Mouse (Mus musculus) intestine, embryonic 15.5 days (tissue): ENCODE measurements at regions not wholly inside any gene's neighbourhood (a gene's known extent, or its start where the extent isn't known, plus 50 kb on each side); places are given as distances from the start of the nearest gene placed in this dataset.

Source experiments
- ATAC-seq: fragments of 200-750 bp; cut with Nextera tagmentation; 2 replicates; pipeline ENCODE4 v1.8.0; 2017; ENCODE audit warnings: moderate TSS enrichment, moderate library complexity
- H3K27ac ChIP-seq: fragments of 300-500 bp; sonication (generic); 2 replicates; pipeline ENCODE4 v1.5.1; 2015; ENCODE audit warnings: mild to moderate bottlenecking, inconsistent platforms
- H3K27me3 ChIP-seq: fragments of 300-500 bp; sonication (generic); replicated peaks from 2 replicates; pipeline ENCODE4 v1.6.1; 2015; ENCODE audit warnings: inconsistent platforms
- H3K36me3 ChIP-seq: fragments of 300-500 bp; sonication (generic); 2 replicates; pipeline ENCODE4 v1.6.1; 2015; ENCODE audit warnings: inconsistent platforms
- H3K4me1 ChIP-seq: fragments of 300-500 bp; sonication (generic); replicated peaks from 2 replicates; pipeline ENCODE4 v1.6.1; 2015; ENCODE audit warnings: inconsistent platforms
- H3K4me2 ChIP-seq: fragments of 300-500 bp; sonication (generic); replicated peaks from 2 replicates; pipeline ENCODE4 v1.6.1; 2015; ENCODE audit warnings: mild to moderate bottlenecking, inconsistent platforms
- H3K4me3 ChIP-seq: fragments of 300-500 bp; sonication (generic); replicated peaks from 2 replicates; pipeline ENCODE4 v1.5.1; 2015; ENCODE audit warnings: inconsistent platforms
- H3K9ac ChIP-seq: fragments of 300-500 bp; sonication (generic); 2 replicates; pipeline ENCODE4 v1.6.1; 2015; ENCODE audit warnings: inconsistent platforms
- H3K9me3 ChIP-seq: fragments of 300-500 bp; sonication (generic); 2 replicates; pipeline ENCODE4 v1.6.1; 2016; ENCODE audit warnings: inconsistent platforms
- WGBS: fragments of 180-500 bp; shearing (Covaris S2); methylation state at CpG from one replicate; pipeline ENCODE4 v1.1.7; 2015; 5-methylcytosine and 5-hydroxymethylcytosine counted together

DNA sequence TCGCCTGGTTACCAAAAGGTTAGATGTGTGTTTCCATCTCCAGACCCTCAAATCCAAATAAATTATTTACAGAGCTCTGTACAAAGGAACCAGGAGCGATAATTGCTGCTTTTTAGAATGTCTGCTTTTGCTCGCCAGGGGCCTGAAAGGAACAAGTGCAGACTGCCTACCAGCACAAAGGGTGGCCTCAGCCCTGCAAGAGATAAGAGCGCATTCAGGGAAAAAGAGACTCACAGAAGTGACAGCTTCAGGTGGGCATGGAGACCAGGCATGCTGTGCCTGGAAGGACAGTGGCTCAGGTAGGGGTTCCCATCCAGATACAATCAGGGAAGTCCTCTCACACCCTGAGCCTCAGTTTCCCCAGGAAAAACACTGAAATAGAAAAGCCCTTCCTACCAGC lies 114.0 kb upstream of the D7Ertd443e start:
- Histone ChIP-seq H3K9ac (no peak overlapping the region), H3K4me2 (no peak overlapping the region), H3K27ac (no peak overlapping the region), H3K36me3 (no peaks in the 10 kb centered on the region), H3K4me1 (peaks cover 8% of the 10 kb centered on the region; the same call in 1 of the 2 replicates), H3K4me3 (no peak overlapping the region), H3K27me3 (no peaks in the 10 kb centered on the region), H3K9me3 (no peaks in the 10 kb centered on the region)
- 46% methylated on average over 4 of the region's 4 CpGs for WGBS
- ATAC-seq = no peak

DNA sequence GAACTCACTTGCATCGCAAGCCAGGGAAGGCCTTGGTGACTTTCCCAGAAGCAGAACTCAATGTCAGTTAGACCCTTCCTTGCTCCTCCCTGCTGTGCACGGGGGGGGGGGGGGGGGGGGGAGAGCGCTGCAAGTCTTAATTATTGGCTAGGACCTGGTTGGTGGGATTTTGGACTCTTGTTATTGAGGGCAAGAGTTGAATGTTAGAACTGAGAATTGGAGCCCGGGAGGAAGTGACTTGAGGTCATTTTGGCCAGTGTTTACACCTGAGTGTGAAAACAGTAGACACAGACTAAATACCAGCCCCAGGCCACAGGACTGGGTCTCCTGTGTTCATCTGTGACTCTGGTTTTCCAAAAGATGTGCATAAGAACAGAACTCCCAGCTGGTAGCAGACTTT lies 114.7 kb upstream of the D7Ertd443e start:
- no peak overlapping the region for H3K27ac ChIP-seq
- 31% methylated on average over 4 of the region's 4 CpGs for WGBS
- no peak overlapping the region for H3K4me2 ChIP-seq
- no peak overlapping the region for H3K4me3 ChIP-seq
- H3K4me1 ChIP-seq = peaks cover 8% of the 10 kb centered on the region; the same call in 1 of the 2 replicates
- no peaks in the 10 kb centered on the region for H3K36me3 ChIP-seq
- no peaks in the 10 kb centered on the region for H3K9me3 ChIP-seq
- H3K27me3 ChIP-seq = no peaks in the 10 kb centered on the region
- no peak for ATAC-seq
- no peak overlapping the region for H3K9ac ChIP-seq

- Histone ChIP-seq H3K27ac (no peak overlapping the region), H3K4me2 (no peak overlapping the region), H3K4me1 (peaks cover 8% of the 10 kb centered on the region; the same call in 1 of the 2 replicates), H3K4me3 (no peak overlapping the region), H3K27me3 (no peaks in the 10 kb centered on the region), H3K36me3 (no peaks in the 10 kb centered on the region), H3K9me3 (no peaks in the 10 kb centered on the region), H3K9ac (no peak overlapping the region)
- WGBS = 26% methylated on average over 1 of the region's 1 CpGs
- ATAC-seq = no peak
Measured at GRCm38 (mm10) chr7:134501079-134501478, 115.6 kb upstream of the D7Ertd443e start.

- H3K27me3 ChIP-seq = no peaks in the 10 kb centered on the region
- no peak overlapping the region for H3K9ac ChIP-seq
- WGBS = 51% methylated on average over 6 of the region's 6 CpGs
- H3K27ac ChIP-seq = no peak overlapping the region
- no peaks in the 10 kb centered on the region for H3K9me3 ChIP-seq
- H3K36me3 ChIP-seq = no peaks in the 10 kb centered on the region
- H3K4me3 ChIP-seq = no peak overlapping the region
- H3K4me2 ChIP-seq = no peak overlapping the region
- no peaks in the 10 kb centered on the region for H3K4me1 ChIP-seq
- no peak for ATAC-seq
Measured at GRCm38 (mm10) chr7:134510333-134510928, 125.0 kb upstream of the D7Ertd443e start.

DNA sequence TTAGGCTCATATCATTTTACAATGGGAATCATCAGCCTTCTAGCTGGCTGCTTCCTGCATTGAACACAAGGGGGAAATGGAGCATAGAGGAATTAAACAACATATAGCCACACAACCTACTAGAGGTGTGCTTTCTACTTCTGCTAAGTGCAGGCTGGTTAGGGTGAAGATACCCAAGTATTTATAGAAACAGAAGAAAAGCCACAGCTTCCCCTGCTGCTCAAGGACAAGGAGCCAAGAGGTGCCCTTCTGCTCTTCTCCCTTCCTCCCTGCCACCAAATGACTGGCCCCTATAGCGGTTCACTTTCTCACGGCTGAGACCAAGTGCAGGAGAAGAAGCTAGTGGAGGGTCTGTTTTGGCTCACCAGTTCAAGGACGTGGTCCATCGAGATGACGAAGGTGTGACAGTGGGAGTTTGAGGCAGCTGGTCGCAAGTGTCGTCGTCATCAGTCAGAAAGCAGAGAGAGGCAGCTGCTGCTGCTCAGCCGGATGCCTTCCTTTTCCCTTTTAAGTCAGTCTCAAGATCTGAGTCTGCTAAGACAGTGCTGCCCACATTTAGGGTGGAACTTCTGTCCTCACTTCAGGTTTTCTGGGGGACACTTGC lies 134.0 kb upstream of the D7Ertd443e start:
- no peak overlapping the region for H3K4me2 ChIP-seq
- H3K4me1 ChIP-seq = no peaks in the 10 kb centered on the region
- no peak overlapping the region for H3K27ac ChIP-seq
- no peaks in the 10 kb centered on the region for H3K27me3 ChIP-seq
- no peak for ATAC-seq
- H3K9ac ChIP-seq = no peak overlapping the region
- no peaks in the 10 kb centered on the region for H3K9me3 ChIP-seq
- H3K4me3 ChIP-seq = no peak overlapping the region
- no peaks in the 10 kb centered on the region for H3K36me3 ChIP-seq
- 72% methylated on average over 9 of the region's 9 CpGs for WGBS

DNA sequence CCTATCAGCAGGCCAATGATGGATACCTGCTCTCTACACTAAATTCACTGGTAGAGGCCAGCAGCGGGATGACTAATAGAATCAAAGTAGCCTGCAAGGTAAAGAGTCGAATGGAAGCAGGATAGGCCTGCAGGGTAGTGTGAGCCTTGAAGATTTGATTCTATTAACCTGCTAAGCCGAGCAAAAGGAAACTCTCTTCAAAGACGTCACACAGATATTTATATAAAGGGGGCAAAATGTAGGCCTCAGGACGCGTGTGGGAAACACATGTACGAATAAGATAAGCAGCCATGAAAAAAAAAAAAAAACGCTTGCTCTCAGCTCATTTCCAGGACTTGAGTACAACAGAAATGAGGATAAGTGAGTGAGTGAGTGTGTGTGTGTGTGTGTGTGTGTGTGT lies 138.4 kb upstream of the D7Ertd443e start:
- no peak overlapping the region for H3K4me2 ChIP-seq
- 68% methylated on average over 8 of the region's 8 CpGs for WGBS
- ATAC-seq = no peak
- no peaks in the 10 kb centered on the region for H3K27me3 ChIP-seq
- H3K9me3 ChIP-seq = no peaks in the 10 kb centered on the region
- H3K9ac ChIP-seq = no peak overlapping the region
- H3K36me3 ChIP-seq = no peaks in the 10 kb centered on the region
- H3K4me1 ChIP-seq = no peaks in the 10 kb centered on the region
- H3K27ac ChIP-seq = no peak overlapping the region
- no peak overlapping the region for H3K4me3 ChIP-seq

GRCm38 (mm10) chr7:134525041-134525440 lies 139.6 kb upstream of the D7Ertd443e start:
- WGBS = 70% methylated on average over 1 of the region's 1 CpGs
- H3K4me1 ChIP-seq = no peaks in the 10 kb centered on the region

DNA sequence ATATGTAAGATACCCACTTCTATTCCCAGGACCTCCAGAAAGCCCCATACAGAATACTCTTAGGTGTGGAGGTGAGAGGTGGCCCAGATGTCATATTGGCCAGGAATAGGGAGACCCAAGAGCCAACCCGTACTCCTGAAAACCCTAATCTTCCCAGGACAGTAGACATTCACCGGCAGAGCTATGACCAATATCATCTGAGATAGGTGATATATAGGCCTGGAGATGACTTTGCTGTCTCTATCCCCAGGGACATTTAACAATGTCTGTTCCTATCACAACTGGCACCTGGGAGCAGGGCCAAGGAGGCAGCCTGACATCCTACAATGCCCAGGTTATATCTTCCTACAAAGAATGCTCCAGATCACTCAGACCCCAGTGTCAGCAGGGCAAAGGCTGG lies 140.0 kb upstream of the D7Ertd443e start:
- H3K27ac ChIP-seq = no peak overlapping the region
- H3K4me3 ChIP-seq = no peak overlapping the region
- no peak overlapping the region for H3K4me2 ChIP-seq
- H3K27me3 ChIP-seq = no peaks in the 10 kb centered on the region
- no peaks in the 10 kb centered on the region for H3K4me1 ChIP-seq
- WGBS = 95% methylated on average over 2 of the region's 2 CpGs
- no peaks in the 10 kb centered on the region for H3K36me3 ChIP-seq
- ATAC-seq = no peak
- no peak overlapping the region for H3K9ac ChIP-seq
- no peaks in the 10 kb centered on the region for H3K9me3 ChIP-seq

More at GRCm38 (mm10) chr7:134525041-134525440, 139.6 kb upstream of the D7Ertd443e start:
- H3K4me3 ChIP-seq = no peak overlapping the region
- H3K36me3 ChIP-seq = no peaks in the 10 kb centered on the region
- H3K4me2 ChIP-seq = no peak overlapping the region
- ATAC-seq = no peak
- H3K27ac ChIP-seq = no peak overlapping the region
- H3K27me3 ChIP-seq = no peaks in the 10 kb centered on the region
- H3K9ac ChIP-seq = no peak overlapping the region
- no peaks in the 10 kb centered on the region for H3K9me3 ChIP-seq

DNA sequence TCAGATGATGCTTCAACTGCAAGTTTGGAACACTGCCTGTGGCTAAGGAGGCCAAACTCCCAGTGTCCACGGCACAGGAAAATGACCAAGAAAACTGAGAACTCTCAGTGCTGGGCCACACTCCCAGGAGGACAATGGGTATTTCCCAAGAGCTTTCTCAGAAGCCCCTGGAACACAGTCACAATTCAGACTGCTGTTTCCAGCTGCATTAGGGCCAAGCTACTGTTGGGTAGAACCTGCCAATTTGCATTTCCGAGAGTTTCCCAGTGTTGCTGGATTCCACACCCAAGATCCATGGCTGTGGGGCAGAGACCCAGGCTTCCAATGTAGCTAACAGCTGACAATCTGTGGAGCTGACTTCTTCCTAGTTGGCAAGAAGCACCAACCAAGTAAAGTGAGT lies 141.9 kb upstream of the D7Ertd443e start:
- no peaks in the 10 kb centered on the region for H3K9me3 ChIP-seq
- no peak for ATAC-seq
- H3K27me3 ChIP-seq = no peaks in the 10 kb centered on the region
- WGBS = 76% methylated on average over 2 of the region's 2 CpGs
- H3K4me3 ChIP-seq = no peak overlapping the region
- H3K4me2 ChIP-seq = no peak overlapping the region
- H3K27ac ChIP-seq = no peak overlapping the region
- H3K4me1 ChIP-seq = no peaks in the 10 kb centered on the region
- H3K36me3 ChIP-seq = no peaks in the 10 kb centered on the region
- H3K9ac ChIP-seq = no peak overlapping the region

DNA sequence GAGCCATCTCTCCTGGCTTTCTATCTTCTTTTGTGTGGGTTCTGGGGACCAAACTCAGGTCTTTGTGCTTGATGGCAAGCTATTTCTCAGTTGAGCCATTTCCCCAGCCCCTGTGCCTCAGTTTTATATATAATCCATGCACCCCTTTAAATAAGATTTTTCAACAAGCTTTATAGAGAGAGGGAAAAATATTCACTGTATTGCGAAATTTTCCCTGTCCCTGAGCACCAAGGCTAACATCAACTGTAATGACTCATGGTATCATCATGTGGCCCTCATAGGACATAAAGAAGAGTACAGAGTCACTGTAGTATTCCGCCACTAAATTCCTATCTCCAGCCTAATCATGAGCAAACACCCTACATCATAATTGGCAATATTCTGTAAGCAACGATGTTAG lies 142.4 kb upstream of the Dock1 start:
- no peak overlapping the region for H3K4me2 ChIP-seq
- no peak overlapping the region for H3K27ac ChIP-seq
- no peak overlapping the region for H3K4me3 ChIP-seq
- no peaks in the 10 kb centered on the region for H3K4me1 ChIP-seq
- H3K9me3 ChIP-seq = no peaks in the 10 kb centered on the region
- no peak overlapping the region for H3K9ac ChIP-seq
- no peak for ATAC-seq
- no peaks in the 10 kb centered on the region for H3K36me3 ChIP-seq
- no peaks in the 10 kb centered on the region for H3K27me3 ChIP-seq
- WGBS = 81% methylated on average over 3 of the region's 3 CpGs

DNA sequence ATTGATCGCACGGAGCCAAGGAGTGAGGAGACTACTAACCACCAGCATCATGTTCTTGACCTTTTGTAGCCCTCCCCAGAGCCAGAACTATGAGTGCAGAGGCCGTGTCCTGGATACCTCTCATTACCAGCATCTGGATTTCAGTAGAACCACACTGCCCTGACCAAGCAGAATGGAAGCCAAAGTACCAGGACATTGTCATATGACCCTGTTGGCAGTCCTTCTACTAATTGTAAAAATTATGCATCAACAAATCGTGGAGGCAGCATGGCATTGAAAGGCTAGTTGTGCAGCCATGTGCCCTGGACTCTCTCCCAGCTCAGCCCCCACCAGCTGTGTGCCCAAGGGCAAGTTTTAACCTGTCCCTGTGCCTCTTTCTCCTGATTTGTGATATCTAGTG lies 135.6 kb upstream of the Dock1 start:
- no peak overlapping the region for H3K27ac ChIP-seq
- WGBS = 81% methylated on average over 4 of the region's 4 CpGs
- no peaks in the 10 kb centered on the region for H3K4me1 ChIP-seq
- no peaks in the 10 kb centered on the region for H3K9me3 ChIP-seq
- H3K4me2 ChIP-seq = no peak overlapping the region
- H3K36me3 ChIP-seq = no peaks in the 10 kb centered on the region
- no peaks in the 10 kb centered on the region for H3K27me3 ChIP-seq
- no peak for ATAC-seq
- no peak overlapping the region for H3K9ac ChIP-seq
- no peak overlapping the region for H3K4me3 ChIP-seq

GRCm38 (mm10) chr7:134541699-134542098 lies 128.8 kb upstream of the Dock1 start:
- no peak overlapping the region for H3K4me3 ChIP-seq
- no peak overlapping the region for H3K9ac ChIP-seq
- H3K9me3 ChIP-seq = no peaks in the 10 kb centered on the region
- no peaks in the 10 kb centered on the region for H3K4me1 ChIP-seq
- 58% methylated on average over 2 of the region's 2 CpGs for WGBS
- H3K27ac ChIP-seq = no peak overlapping the region
- H3K36me3 ChIP-seq = no peaks in the 10 kb centered on the region
- H3K27me3 ChIP-seq = no peaks in the 10 kb centered on the region
- ATAC-seq = no peak
- no peak overlapping the region for H3K4me2 ChIP-seq

DNA sequence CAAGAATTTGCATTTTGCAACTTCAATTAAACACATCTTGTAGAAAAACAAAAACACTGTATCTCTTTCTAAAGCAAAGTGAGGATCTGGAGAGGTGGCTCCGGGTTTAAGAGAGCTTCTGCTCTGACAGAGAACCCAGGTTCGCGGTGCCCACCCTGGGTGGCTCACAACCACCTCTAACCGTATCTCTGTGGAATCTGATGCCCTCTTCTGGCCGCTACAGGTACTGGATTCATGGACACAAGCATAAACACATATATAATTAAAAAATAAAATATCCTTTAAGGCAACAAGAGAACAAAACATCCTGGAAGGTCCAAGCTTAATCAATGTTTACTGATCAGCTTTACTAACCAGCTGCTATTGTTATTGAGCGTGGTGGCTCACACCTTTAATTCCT lies 124.3 kb upstream of the Dock1 start:
- H3K9me3 ChIP-seq = no peaks in the 10 kb centered on the region
- ATAC-seq = no peak
- H3K9ac ChIP-seq = no peak overlapping the region
- no peaks in the 10 kb centered on the region for H3K27me3 ChIP-seq
- H3K27ac ChIP-seq = no peak overlapping the region
- H3K4me1 ChIP-seq = 0 out of 2 replicates have a peak, but pooled peaks cover 3% of the 10 kb centered on the region
- WGBS = 82% methylated on average over 6 of the region's 6 CpGs
- no peak overlapping the region for H3K4me2 ChIP-seq
- no peak overlapping the region for H3K4me3 ChIP-seq
- no peaks in the 10 kb centered on the region for H3K36me3 ChIP-seq
